Mouse (Mus musculus) urinary bladder, adult 18-20 months (tissue): ENCODE data around the gene Alg3.
A peak's percentile ranks its signal among the peaks of the same experiment; 100 is the strongest.

Source experiments
- DNase-seq, 2 experiments: peaks; one replicate each; pipeline ENCODE4 v3.0.0; 2022; ENCODE audit warnings: low spot score in 2 of 2, mixed read lengths in 2 of 2

Alg3 gene

GRCm38 (mm10) chr16:20611357-20612227 is at the start of gene Alg3, which contains the start of the genes Eef1akmt4 and Gm49333:
TSS of gene Alg3 (minus strand) at chr16:20611735.
TSS of gene Eef1akmt4 (plus strand) at chr16:20611593.
TSS of gene Gm49333 (plus strand) at chr16:20611610.
- peak; percentile 76 to 79 for DNase-seq

DNA sequence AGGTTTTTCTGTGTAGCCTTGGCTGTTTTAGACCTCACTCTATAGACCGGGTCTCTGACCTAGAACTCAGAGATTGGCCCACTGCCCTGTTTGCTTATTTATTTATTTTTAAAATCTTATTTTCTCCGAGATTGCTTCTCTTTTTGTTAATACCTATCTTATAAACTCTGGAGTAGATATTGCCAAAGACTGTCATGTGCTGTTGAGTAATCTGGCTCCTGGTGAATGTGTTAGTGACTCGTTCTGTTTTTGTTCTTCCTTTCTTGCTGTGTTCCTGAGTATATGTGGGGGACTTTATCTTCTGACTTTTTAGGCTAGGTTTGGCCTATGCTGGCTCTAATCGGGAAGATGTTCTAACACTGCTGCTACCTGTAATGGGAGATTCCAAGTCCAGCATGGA is 46.1 kb upstream of the Alg3 start:
- no peak for DNase-seq

- no peak for DNase-seq
Measured at GRCm38 (mm10) chr16:20653315-20653714, 41.8 kb upstream of the Alg3 start.

- no peak for DNase-seq
Measured at GRCm38 (mm10) chr16:20651947-20652310, 40.4 kb upstream of the Alg3 start.

- peak; percentile 94 to 99 for DNase-seq
Measured at GRCm38 (mm10) chr16:20651076-20651946, 39.8 kb upstream of the Alg3 start, which contains the start of gene Psmd2. TSS of gene Psmd2 (plus strand) at chr16:20651652.

GRCm38 (mm10) chr16:20643911-20644310 is 32.4 kb upstream of the Alg3 start:
- DNase-seq: no peak

DNA sequence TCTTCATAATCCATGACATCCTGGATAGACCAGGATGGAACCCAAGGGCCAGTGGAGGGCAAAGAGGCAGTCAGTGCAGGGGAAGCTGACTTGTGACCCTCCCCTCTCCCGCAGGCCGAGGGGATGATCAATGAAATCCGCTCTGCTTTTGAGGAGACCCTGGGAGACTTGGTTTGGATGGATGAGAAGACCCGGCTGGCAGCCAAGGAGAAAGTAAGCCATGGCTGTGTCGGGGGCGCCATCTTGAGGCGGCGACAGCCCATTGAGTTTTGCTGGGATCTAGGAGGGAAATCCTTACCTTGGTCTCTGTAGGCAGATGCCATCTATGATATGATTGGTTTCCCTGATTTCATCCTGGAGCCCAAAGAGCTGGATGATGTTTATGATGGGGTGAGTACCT is 30.6 kb upstream of the Alg3 start:
- peak; percentile 41 to 56 for DNase-seq

- DNase-seq: no peak
Measured at GRCm38 (mm10) chr16:20638367-20638766, 26.8 kb upstream of the Alg3 start.

- DNase-seq: no peak
Measured at GRCm38 (mm10) chr16:20637410-20637809, 25.9 kb upstream of the Alg3 start.

GRCm38 (mm10) chr16:20629731-20630634 is 18.4 kb upstream of the Alg3 start, which contains the start of gene Ece2:
TSS of gene Ece2 (plus strand) at chr16:20629828.
- DNase-seq: peak in 1 of 2 experiments; percentile 10

GRCm38 (mm10) chr16:20628871-20629391 is 17.4 kb upstream of the Alg3 start:
- no peak for DNase-seq

- DNase-seq: no peak
Measured at GRCm38 (mm10) chr16:20623211-20623610, 11.7 kb upstream of the Alg3 start.

- peak; percentile 28 to 49 for DNase-seq
Measured at GRCm38 (mm10) chr16:20621991-20622685, 10.6 kb upstream of the Alg3 start.

GRCm38 (mm10) chr16:20621191-20621990 is 9.9 kb upstream of the Alg3 start, which contains the start of gene Camk2n2:
TSS of gene Camk2n2 (minus strand) at chr16:20621287.
- peak; percentile 49 to 60 for DNase-seq

GRCm38 (mm10) chr16:20620751-20621190 is 9.2 kb upstream of the Alg3 start:
- DNase-seq: no peak

DNA sequence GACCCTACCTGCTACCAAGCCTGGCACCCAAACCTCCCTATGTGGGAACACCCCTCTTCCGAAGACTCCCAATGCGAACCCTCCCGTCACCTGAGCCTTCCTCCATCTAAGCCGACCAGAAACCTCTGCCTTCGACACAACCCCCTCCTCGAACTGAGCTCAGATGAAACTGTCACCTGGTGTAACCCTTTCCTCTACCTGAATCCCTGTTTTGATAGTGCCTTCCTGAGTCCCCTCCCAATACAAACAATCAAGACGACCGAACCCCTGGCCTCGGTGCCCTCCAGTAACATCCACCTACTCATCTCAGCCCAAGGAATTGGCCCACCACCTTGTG is 8.8 kb upstream of the Alg3 start:
- no peak for DNase-seq

- peak in 1 of 2 experiments; percentile 25 for DNase-seq
Measured at GRCm38 (mm10) chr16:20619541-20620398, 8.2 kb upstream of the Alg3 start.
